Mouse (Mus musculus): ENCODE results near the gene Mllt3. TPM values are rescaled to one million over a fixed set of nuclear protein-coding genes. Genes with fewer than 3 reads are reported as not detected.

Gene Mllt3
- polyA plus RNA-seq, 1 experiment from 2014 or later = 37.9 TPM

- ATAC-seq (no peak), DNase-seq (ENCODE audit: low read depth, low spot score) (no peak)
- TF ChIP-seq CTCF (IDR thresholded peaks at IDR 0.05) = no peak
- ChIA-PET CTCF (no interaction called here), POLR2A (interaction anchor here (1.4 kb wide), 1 partner anchor 14 kb away, joined by 6 read pairs; no protein-coding TSS in a partner anchor)
- no peaks in the 10 kb centered on the region for H3K27me3 ChIP-seq
- in situ Hi-C loops (cut with MboI; ENCODE audit: low pct_unique_long_range_greater_than_20kb) = no loop called here
Observed at GRCm38 (mm10) chr4:88033729-88034386, 694 bp upstream of the Mllt3 start.

- no peaks in the 10 kb centered on the region for H3K27me3 ChIP-seq
- DNase-seq (ENCODE audit: low read depth, low spot score) = no peak
- ChIA-PET POLR2A (interaction anchor here (0.5 to 1.4 kb wide), 4 partner anchors 12 to 663 kb away, joined by 3 to 6 read pairs (median 3); no protein-coding TSS in a partner anchor), CTCF (no interaction called here)
- TF ChIP-seq CTCF (IDR thresholded peaks at IDR 0.05) = no peak
- ATAC-seq = peak; percentile 48
- in situ Hi-C loops (cut with MboI; ENCODE audit: low pct_unique_long_range_greater_than_20kb) = no loop called here
Observed at GRCm38 (mm10) chr4:88032151-88033098, 739 bp downstream of the Mllt3 start.

GRCm38 (mm10) chr4:88031211-88032150, 1.7 kb downstream of the Mllt3 start:
- TF ChIP-seq CTCF (IDR thresholded peaks at IDR 0.05) = no peak
- ATAC-seq (no peak), DNase-seq (ENCODE audit: low read depth, low spot score) (no peak)
- in situ Hi-C loops (cut with MboI; ENCODE audit: low pct_unique_long_range_greater_than_20kb) = no loop called here
- ChIA-PET POLR2A (no interaction called here), CTCF (interaction anchor here (1.4 kb wide), 1 partner anchor 9 kb away, joined by 3 read pairs; no protein-coding TSS in a partner anchor)
- no peaks in the 10 kb centered on the region for H3K27me3 ChIP-seq

- TF ChIP-seq CTCF (IDR thresholded peaks at IDR 0.05) = no peak
- ChIA-PET POLR2A (no interaction called here), CTCF (interaction anchor here (1.7 kb wide), 1 partner anchor 235 kb away, joined by 5 read pairs; no protein-coding TSS in a partner anchor)
- in situ Hi-C loops (cut with MboI; ENCODE audit: low pct_unique_long_range_greater_than_20kb) = no loop called here
- no peak for DNase-seq (ENCODE audit: low read depth, low spot score)
- ATAC-seq = no peak
- no peaks in the 10 kb centered on the region for H3K27me3 ChIP-seq
Observed at GRCm38 (mm10) chr4:88023567-88023966, 9.6 kb downstream of the Mllt3 start.

GRCm38 (mm10) chr4:88022623-88023022, 10.5 kb downstream of the Mllt3 start:
- no peak for DNase-seq (ENCODE audit: low read depth, low spot score)
- ATAC-seq = no peak
- in situ Hi-C loops (cut with MboI; ENCODE audit: low pct_unique_long_range_greater_than_20kb) = no loop called here
- CTCF ChIA-PET = interaction anchor here (0.7 to 1.7 kb wide), 3 partner anchors 8 to 655 kb away, joined by 3 to 5 read pairs (median 3); no protein-coding TSS in a partner anchor
- peak; percentile 54 for TF ChIP-seq CTCF (IDR thresholded peaks at IDR 0.05)
- POLR2A ChIA-PET = no interaction called here
- H3K27me3 ChIP-seq = no peaks in the 10 kb centered on the region

GRCm38 (mm10) chr4:88020421-88020820, 12.7 kb downstream of the Mllt3 start:
- no peaks in the 10 kb centered on the region for H3K27me3 ChIP-seq
- ATAC-seq (no peak), DNase-seq (ENCODE audit: low read depth, low spot score) (no peak)
- TF ChIP-seq CTCF (IDR thresholded peaks at IDR 0.05) = no peak
- in situ Hi-C loops (cut with MboI; ENCODE audit: low pct_unique_long_range_greater_than_20kb) = no loop called here
- ChIA-PET POLR2A (interaction anchor here (0.6 to 1.1 kb wide), 2 partner anchors 13 to 194 kb away, joined by 3 to 6 read pairs; partner anchors contain the start of gene Mllt3), CTCF (interaction anchor here (1.7 kb wide), 1 partner anchor 38 kb away, joined by 4 read pairs; no protein-coding TSS in a partner anchor)

- no peak for TF ChIP-seq CTCF (IDR thresholded peaks at IDR 0.05)
- ChIA-PET CTCF (interaction anchor here (1.7 kb wide), 1 partner anchor 37 kb away, joined by 4 read pairs; no protein-coding TSS in a partner anchor), POLR2A (interaction anchor here (0.7 to 1.1 kb wide), 2 partner anchors 13 to 66 kb away, joined by 3 to 6 read pairs; partner anchors contain the start of gene Mllt3)
- H3K27me3 ChIP-seq = no peaks in the 10 kb centered on the region
- DNase-seq (ENCODE audit: low read depth, low spot score) (no peak), ATAC-seq (no peak)
- in situ Hi-C loops (cut with MboI; ENCODE audit: low pct_unique_long_range_greater_than_20kb) = loop anchor here (5.0 kb wide), 2 partner anchors 37 to 232 kb away; no protein-coding TSS in a partner anchor
Observed at GRCm38 (mm10) chr4:88019645-88020044, 13.5 kb downstream of the Mllt3 start.

GRCm38 (mm10) chr4:88017452-88018350, 15.5 kb downstream of the Mllt3 start:
- peak; percentile 88 for ATAC-seq
- CTCF ChIA-PET = interaction anchor here (1.0 to 1.4 kb wide), 3 partner anchors 12 to 650 kb away, joined by 3 to 4 read pairs (median 3); no protein-coding TSS in a partner anchor
- in situ Hi-C loops (cut with MboI; ENCODE audit: low pct_unique_long_range_greater_than_20kb) = loop anchor here (5.0 kb wide), 2 partner anchors 35 to 230 kb away; no protein-coding TSS in a partner anchor
- no peak for DNase-seq (ENCODE audit: low read depth, low spot score)
- no peak for TF ChIP-seq CTCF (IDR thresholded peaks at IDR 0.05)
- POLR2A ChIA-PET = no interaction called here
- no peaks in the 10 kb centered on the region for H3K27me3 ChIP-seq
